Mouse (Mus musculus) intestine, embryonic 14.5 days (tissue): ENCODE data around the gene Pet117. TPM values are rescaled to one million over a fixed set of nuclear protein-coding genes. Genes with fewer than 3 reads are reported as not detected.

ENCODE experiments used
- ATAC-seq: fragments of 200-750 bp; cut with Nextera tagmentation; replicated peaks from 2 replicates; pipeline ENCODE4 v1.8.0; 2017; ENCODE audit warnings: low read depth, moderate number of reproducible peaks, moderate TSS enrichment, moderate library complexity; ENCODE audit not compliant: low FRiP score, low TSS enrichment
- DNase-seq: peaks from one replicate; pipeline ENCODE4 v3.0.0-alpha.2; 2018; ENCODE audit warnings: low spot score
- H3K27ac ChIP-seq: fragments of 300-500 bp; sonication (generic); 2 replicates; pipeline ENCODE4 v1.5.1; 2014; ENCODE audit warnings: low read depth, mild to moderate bottlenecking, control low read depth
- H3K27me3 ChIP-seq: fragments of 300-500 bp; sonication (generic); replicated peaks from 2 replicates; pipeline ENCODE4 v1.6.1; 2014; ENCODE audit warnings: low read length, control low read depth; ENCODE audit not compliant: control insufficient read depth, insufficient read depth
- H3K36me3 ChIP-seq: fragments of 300-500 bp; sonication (generic); 2 replicates; pipeline ENCODE4 v1.6.1; 2014; ENCODE audit warnings: low read length, control low read depth; ENCODE audit not compliant: control insufficient read depth, insufficient read depth
- H3K4me1 ChIP-seq: fragments of 300-500 bp; sonication (generic); replicated peaks from 2 replicates; pipeline ENCODE4 v1.6.1; 2014; ENCODE audit warnings: low read length, control low read depth, mixed read lengths; ENCODE audit not compliant: control insufficient read depth, insufficient read depth
- H3K4me2 ChIP-seq: fragments of 300-500 bp; sonication (generic); 2 replicates; pipeline ENCODE4 v1.6.1; 2014; ENCODE audit warnings: low read length
- H3K4me3 ChIP-seq: fragments of 300-500 bp; sonication (generic); 2 replicates; pipeline ENCODE4 v1.5.1; 2014; ENCODE audit warnings: low read depth, low read length, control low read depth, mixed read lengths
- H3K9ac ChIP-seq: fragments of 300-500 bp; sonication (generic); 2 replicates; pipeline ENCODE4 v1.6.1; 2014; ENCODE audit warnings: mild to moderate bottlenecking, low read length
- H3K9me3 ChIP-seq: fragments of 300-500 bp; sonication (generic); 2 replicates; pipeline ENCODE4 v1.6.1; 2016; ENCODE audit warnings: low read length, control low read depth; ENCODE audit not compliant: control insufficient read depth
- WGBS: fragments of 180-500 bp; shearing (Covaris S2); extraction: QIAGEN DNeasy Blood & Tissue Kit; methylation state at CpG from one replicate; pipeline ENCODE4 v1.1.7; 2014; 5-methylcytosine and 5-hydroxymethylcytosine counted together
- polyA plus RNA-seq: library from polyadenylated mRNA; unstranded; fragments of >200 nt; fragmentation: Nextera tagmentation; extraction: Ambion mirVana; gene quantifications from 2 replicates; pipeline ENCODE4 v1.2.1, GENCODE M21; 2014

Pet117 gene
- polyA plus RNA-seq, 1 experiment from 2014 or later, result 2.2 TPM

DNA sequence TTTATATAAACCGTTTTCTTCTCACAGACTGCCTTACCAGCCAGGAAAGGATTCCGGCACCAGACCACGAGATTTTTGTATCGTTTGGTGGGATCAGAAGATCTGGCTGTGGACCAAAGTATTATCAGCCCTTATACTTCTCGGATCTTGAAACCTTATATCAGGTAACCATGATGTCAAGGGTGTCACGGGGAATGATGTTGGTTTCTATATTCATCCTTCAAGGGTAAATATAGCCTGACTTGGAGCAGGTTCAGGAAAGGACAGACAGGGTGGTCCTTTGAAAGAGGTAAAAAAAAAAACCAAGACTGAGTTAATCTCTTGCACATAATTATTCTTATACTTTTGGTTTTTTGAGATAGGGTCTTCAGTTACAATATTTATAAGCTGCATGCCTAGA is 31.9 kb downstream of the Pet117 start:
- no peak for ATAC-seq
- peaks cover 88% of the 10 kb centered on the region for H3K36me3 ChIP-seq
- WGBS, result 92% methylated on average over 6 of the region's 6 CpGs

GRCm38 (mm10) chr2:144409037-144409436 is 40.2 kb downstream of the Pet117 start:
- DNase-seq, result no peak
- Histone ChIP-seq H3K4me3 (no peak overlapping the region), H3K27ac (no peak overlapping the region), H3K36me3 (peaks cover 55% of the 10 kb centered on the region), H3K9me3 (no peaks in the 10 kb centered on the region), H3K4me1 (no peaks in the 10 kb centered on the region), H3K9ac (no peak overlapping the region), H3K27me3 (no peaks in the 10 kb centered on the region), H3K4me2 (no peak overlapping the region)
- WGBS, result 92% methylated on average over 4 of the region's 4 CpGs
- no peak for ATAC-seq

More for the DNA sequence above, 31.9 kb downstream of the Pet117 start:
- no peaks in the 10 kb centered on the region for H3K27me3 ChIP-seq
- H3K9me3 ChIP-seq, result no peaks in the 10 kb centered on the region
- H3K4me1 ChIP-seq, result no peaks in the 10 kb centered on the region
- H3K9ac ChIP-seq, result no peak overlapping the region
- H3K4me2 ChIP-seq, result no peak overlapping the region
- no peak overlapping the region for H3K4me3 ChIP-seq
- no peak for DNase-seq
- no peak overlapping the region for H3K27ac ChIP-seq

GRCm38 (mm10) chr2:144410603-144411002 is 41.8 kb downstream of the Pet117 start:
- peaks cover 39% of the 10 kb centered on the region for H3K36me3 ChIP-seq
- ATAC-seq (no peak), DNase-seq (no peak)
- H3K27me3 ChIP-seq, result no peaks in the 10 kb centered on the region
- no peak overlapping the region for H3K27ac ChIP-seq
- no peaks in the 10 kb centered on the region for H3K4me1 ChIP-seq
- no peak overlapping the region for H3K4me2 ChIP-seq
- H3K4me3 ChIP-seq, result no peak overlapping the region
- no peak overlapping the region for H3K9ac ChIP-seq
- WGBS, result 91% methylated on average over 3 of the region's 3 CpGs
- no peaks in the 10 kb centered on the region for H3K9me3 ChIP-seq

DNA sequence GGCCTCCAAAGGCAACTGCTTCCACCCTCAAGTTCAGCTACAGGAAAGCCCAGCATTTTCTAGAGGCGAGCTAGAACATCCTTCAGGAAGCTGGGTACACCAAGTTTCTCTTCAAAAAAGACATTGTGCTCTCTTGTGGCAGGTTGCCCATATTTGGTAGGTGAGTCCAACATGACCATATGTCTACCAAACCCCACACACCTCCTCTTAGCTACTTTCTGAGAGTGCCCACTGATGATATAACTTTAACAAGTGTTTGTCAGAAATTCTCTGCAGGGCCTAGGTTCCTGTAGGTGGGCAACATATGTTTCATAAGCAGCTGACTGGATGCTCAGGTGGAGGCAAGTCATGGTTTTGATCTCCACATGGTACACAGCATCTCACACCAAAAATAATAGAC is 45.9 kb downstream of the Pet117 start:
- ATAC-seq, result no peak
- no peak for DNase-seq

GRCm38 (mm10) chr2:144416859-144417258 is 48.1 kb downstream of the Pet117 start:
- WGBS, result 46% methylated on average over 8 of the region's 8 CpGs
- no peak overlapping the region for H3K27ac ChIP-seq
- no peak overlapping the region for H3K4me3 ChIP-seq
- no peak overlapping the region for H3K9ac ChIP-seq
- no peaks in the 10 kb centered on the region; the same call in 1 of the 2 replicates for H3K36me3 ChIP-seq
- no peaks in the 10 kb centered on the region for H3K27me3 ChIP-seq
- H3K9me3 ChIP-seq, result no peaks in the 10 kb centered on the region
- no peak overlapping the region for H3K4me2 ChIP-seq
- no peak for ATAC-seq
- no peaks in the 10 kb centered on the region for H3K4me1 ChIP-seq
- DNase-seq, result no peak

More for the DNA sequence above, 45.9 kb downstream of the Pet117 start:
- WGBS, result 86% methylated on average over 1 of the region's 1 CpGs
- Histone ChIP-seq H3K4me1 (no peaks in the 10 kb centered on the region), H3K9me3 (no peaks in the 10 kb centered on the region), H3K27me3 (no peaks in the 10 kb centered on the region), H3K9ac (no peak overlapping the region), H3K27ac (no peak overlapping the region), H3K4me3 (no peak overlapping the region), H3K4me2 (no peak overlapping the region), H3K36me3 (peaks cover 3% of the 10 kb centered on the region)

- Histone ChIP-seq H3K36me3 (no peaks in the 10 kb centered on the region; the same call in 1 of the 2 replicates), H3K9me3 (no peaks in the 10 kb centered on the region), H3K27ac (no peak overlapping the region), H3K4me2 (no peak overlapping the region), H3K9ac (no peak overlapping the region), H3K4me3 (no peak overlapping the region), H3K27me3 (no peaks in the 10 kb centered on the region), H3K4me1 (no peaks in the 10 kb centered on the region)
- ATAC-seq (no peak), DNase-seq (no peak)
- 33% methylated on average over 2 of the region's 2 CpGs for WGBS
These were observed 49.3 kb downstream of the Pet117 start for GRCm38 (mm10) chr2:144418062-144418461.

DNA sequence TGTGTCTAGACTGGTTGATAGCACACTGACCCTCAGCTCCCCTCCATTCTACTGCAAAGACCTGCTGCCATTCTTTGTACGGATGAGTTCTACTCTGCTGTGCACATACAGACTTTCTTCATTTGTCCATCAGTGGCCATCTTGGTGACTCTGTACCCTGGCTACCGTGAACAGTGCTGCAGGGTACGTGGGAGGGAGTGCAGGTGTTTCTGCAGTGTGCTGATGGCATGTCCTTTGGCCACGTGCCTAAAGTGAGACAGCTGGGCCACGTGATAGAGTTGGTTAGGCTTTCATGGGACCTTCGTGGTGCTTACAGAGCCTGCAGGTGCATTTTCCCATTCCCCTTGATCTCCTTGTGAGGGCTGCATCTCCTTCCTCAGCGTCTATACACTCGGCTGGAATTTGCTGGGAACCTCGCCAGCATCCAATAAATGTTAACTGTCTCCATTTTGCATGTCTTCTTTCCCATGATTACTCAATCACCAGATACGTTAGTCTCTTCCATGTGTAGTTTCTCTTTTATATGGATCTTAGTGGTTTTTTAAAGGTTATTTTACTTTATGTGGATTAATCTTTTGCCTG is 53.4 kb downstream of the Pet117 start:
- Histone ChIP-seq H3K4me3 (no peak overlapping the region), H3K4me1 (no peaks in the 10 kb centered on the region), H3K4me2 (no peak overlapping the region), H3K36me3 (no peaks in the 10 kb centered on the region), H3K27me3 (no peaks in the 10 kb centered on the region), H3K27ac (no peak overlapping the region), H3K9me3 (no peaks in the 10 kb centered on the region), H3K9ac (no peak overlapping the region)
- ATAC-seq (no peak), DNase-seq (no peak)
- 71% methylated on average over 10 of the region's 10 CpGs for WGBS

Other genes starting within 250 kb of the Pet117 start
- 21.1 and 22.9 TPM in 2 replicates for gene Mgme1, start 98.3 kb upstream of the Pet117 start, polyA plus RNA-seq
- 134 and 139 TPM in 2 replicates for gene Snx5, start 98.1 kb upstream of the Pet117 start, polyA plus RNA-seq
- gene Ovol2, start 36.9 kb upstream of the Pet117 start, polyA plus RNA-seq, result 0.93 and 0.95 TPM in 2 replicates
- gene Kat14, start within 50 bp of the Pet117 start, polyA plus RNA-seq, result 43.8 and 43.9 TPM in 2 replicates
- 0.82 and 2.2 TPM in 2 replicates for gene Dzank1, start 158.4 kb downstream of the Pet117 start, polyA plus RNA-seq
- gene Polr3f, start 158.7 kb downstream of the Pet117 start, polyA plus RNA-seq, result 23.5 and 27.7 TPM in 2 replicates
- gene Rbbp9, start 181.9 kb downstream of the Pet117 start, polyA plus RNA-seq, result 58.8 and 64.3 TPM in 2 replicates
- 84.9 and 92.7 TPM in 2 replicates for gene Sec23b, start 187.2 kb downstream of the Pet117 start, polyA plus RNA-seq
- 39.9 and 41.7 TPM in 2 replicates for gene Smim26, start 225.1 kb downstream of the Pet117 start, polyA plus RNA-seq
- gene Dtd1, start 230.9 kb downstream of the Pet117 start, polyA plus RNA-seq, result 47.8 and 53.5 TPM in 2 replicates